Mouse (Mus musculus) cerebellum, postnatal 10 days (tissue): ENCODE results near the gene Lman1l.

Source experiments
- DNase-seq, 2 experiments: peaks; one replicate each; pipeline ENCODE4 v3.0.0; 2021; ENCODE audit warnings: mixed read lengths in 2 of 2

Gene Lman1l

GRCm38 (mm10) chr9:57617556-57618169, 2.9 kb downstream of the Lman1l start:
- peak; percentile 65 to 79 for DNase-seq

- DNase-seq, result no peak
Measured at GRCm38 (mm10) chr9:57614786-57615185, 5.8 kb downstream of the Lman1l start.

- peak in 1 of 2 experiments; percentile 44 for DNase-seq
Measured at GRCm38 (mm10) chr9:57613975-57614374, 6.6 kb downstream of the Lman1l start.

- DNase-seq, result no peak
Measured at GRCm38 (mm10) chr9:57612587-57612986, 8.0 kb downstream of the Lman1l start.

GRCm38 (mm10) chr9:57610359-57610826, 10.2 kb downstream of the Lman1l start:
- peak; percentile 81 to 87 for DNase-seq

- DNase-seq, result no peak
Measured at GRCm38 (mm10) chr9:57609803-57610202, 10.8 kb downstream of the Lman1l start.

- peak in 1 of 2 experiments; percentile 44 for DNase-seq
Measured at GRCm38 (mm10) chr9:57606139-57606851, 14.3 kb downstream of the Lman1l start, which contains the start of gene Cplx3. Gene Cplx3, minus strand, starts transcription at chr9:57606281.

GRCm38 (mm10) chr9:57605503-57605902, 15.1 kb downstream of the Lman1l start:
- no peak for DNase-seq

GRCm38 (mm10) chr9:57604875-57605274, 15.7 kb downstream of the Lman1l start:
- DNase-seq, result no peak

- DNase-seq, result peak; percentile 58 to 68
Measured at GRCm38 (mm10) chr9:57602098-57602497, 18.5 kb downstream of the Lman1l start.

- DNase-seq, result peak; percentile 86 to 92
Measured at GRCm38 (mm10) chr9:57601353-57601706, 19.2 kb downstream of the Lman1l start.

- peak; percentile 57 to 66 for DNase-seq
Measured at GRCm38 (mm10) chr9:57600620-57601352, 19.8 kb downstream of the Lman1l start.

GRCm38 (mm10) chr9:57598851-57599563, 21.6 kb downstream of the Lman1l start:
- peak; percentile 59 to 65 for DNase-seq

GRCm38 (mm10) chr9:57597929-57598382, 22.6 kb downstream of the Lman1l start:
- DNase-seq, result peak; percentile 58 to 62

- no peak for DNase-seq
Measured at GRCm38 (mm10) chr9:57597265-57597664, 23.3 kb downstream of the Lman1l start.

GRCm38 (mm10) chr9:57594174-57594509, 26.4 kb downstream of the Lman1l start:
- no peak for DNase-seq

GRCm38 (mm10) chr9:57593454-57594173, 27.0 kb downstream of the Lman1l start:
- peak in 1 of 2 experiments; percentile 54 for DNase-seq

GRCm38 (mm10) chr9:57590726-57591125, 29.8 kb downstream of the Lman1l start:
- peak; percentile 52 to 55 for DNase-seq

GRCm38 (mm10) chr9:57589224-57590126, 31.1 kb downstream of the Lman1l start, which contains the start of gene Ulk3:
Gene Ulk3, plus strand, starts transcription at chr9:57589452.
- DNase-seq, result peak; percentile 81 to 87

GRCm38 (mm10) chr9:57584991-57585390, 35.6 kb downstream of the Lman1l start:
- no peak for DNase-seq
